Mouse (Mus musculus) mouse embryonic stem cell (cell line): ENCODE data around the gene Gm21797.
"Not testable (repeated sequence)": the region's sequence is repeated elsewhere in the genome, so short reads cannot be mapped to it uniquely, and the experiment has no call there.

Experiments
- in situ Hi-C, 2 experiments: fragments of 300-500 bp; cut with MboI; formaldehyde crosslinking; loops; 1 replicate in 1 of 2; 3 replicates in 1 of 2; pipeline ENCODE4 v1.14.3; 2019 to 2020; ENCODE audit warnings: low sequenced_read_pairs in 2 of 2, low pct_unique_long_range_greater_than_20kb in 1 of 2, mixed read lengths in 1 of 2; ENCODE audit not compliant: unreplicated experiment in 1 of 2

Gene Gm21797

GRCm38 (mm10) chrY:40775665-40776064 lies at the start of gene Gm21797:
TSS of gene Gm21797 (minus strand) at chrY:40775765.
- in situ Hi-C loops, result not testable (repeated sequence)

- in situ Hi-C loops, result not testable (repeated sequence)
These were observed 29.0 kb upstream of the Gm21797 start, which contains the start of gene Gm20795 for GRCm38 (mm10) chrY:40804614-40805013. TSS of gene Gm20795 (plus strand) at chrY:40804914.
